Mouse (Mus musculus) megakaryocyte, embryonic 14.5 days (primary cell): ENCODE results near the gene Cdca5.

Source experiments
- FLI1 ChIP-seq: IDR thresholded peaks from 2 replicates; pipeline ENCODE4 v1.6.1; 2012; ENCODE audit warnings: low read length, inconsistent platforms, mixed read lengths
- GATA1 ChIP-seq: IDR thresholded peaks from 3 replicates; pipeline ENCODE4 v1.6.1; 2012; ENCODE audit warnings: mixed read lengths, low read length, inconsistent platforms, borderline replicate concordance

- no peak for TF ChIP-seq GATA1
- TF ChIP-seq FLI1, result no peak
Observed at GRCm38 (mm10) chr19:6066571-6066970, 18.2 kb upstream of the Cdca5 start.
